Mouse (Mus musculus): ENCODE measurements around the gene Dock2.

DNA sequence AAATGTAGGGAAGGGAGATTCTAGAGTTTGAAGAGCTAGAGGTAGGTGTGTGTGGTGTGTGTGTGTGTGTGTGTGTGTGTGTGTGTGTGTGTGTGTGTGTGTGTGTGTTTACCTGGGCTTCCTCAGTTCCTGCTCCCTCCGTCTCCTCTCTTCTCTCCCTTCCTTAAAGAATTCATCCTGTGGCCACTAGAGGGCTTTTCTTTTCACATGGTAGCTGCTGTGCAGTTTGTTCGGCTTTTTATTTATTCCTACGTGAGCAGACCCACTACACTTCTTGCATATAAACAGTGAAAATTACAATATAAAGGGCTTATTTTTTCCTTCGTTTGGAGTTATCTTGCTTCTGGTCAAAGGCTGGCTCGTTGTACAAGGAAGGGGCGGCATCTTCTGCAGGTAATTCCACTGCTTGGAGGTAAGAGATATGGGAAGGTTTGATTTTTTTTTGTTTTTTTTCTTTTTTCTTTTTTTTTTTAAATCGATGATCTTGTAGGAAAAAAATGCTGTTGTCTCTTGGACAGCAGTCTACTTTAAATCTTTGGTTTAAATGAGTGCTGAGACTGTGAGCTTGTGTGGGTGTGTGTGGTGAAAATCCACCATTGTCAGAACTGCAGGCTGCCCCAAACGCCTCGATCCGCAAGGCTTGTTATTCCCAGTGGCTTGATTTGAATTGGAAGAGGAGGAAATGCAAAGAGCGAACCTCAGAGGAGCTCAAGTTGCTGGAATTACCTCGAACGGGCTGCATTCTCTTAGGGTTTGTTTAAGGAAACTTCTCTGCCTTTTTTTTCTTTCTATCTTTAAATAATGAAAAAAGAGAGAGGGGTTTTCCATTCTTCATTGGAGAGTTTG is 468.9 kb downstream of the Dock2 start, which contains the start of gene Fam196b:
- no peak for TF ChIP-seq EP300 (IDR thresholded peaks at IDR 0.05; ENCODE audit: low read depth)
- TF ChIP-seq CTCF (IDR thresholded peaks at IDR 0.05; ENCODE audit: low read depth), result peak; percentile 60

All from liver, postnatal 0 days (tissue).